In genomic region chr4:46529722-46530121, GRCm38 (mm10) we compare ENCODE assay signal across 29 mouse cellular contexts. TPM values are rescaled to one million over a fixed set of nuclear protein-coding genes. Genes with fewer than 3 reads are reported as not detected.
DNase-seq lines count a peak whose midpoint lies in the region; ATAC-seq lines count a peak whose summit lies in the region.
"Had no signal": no experiment of that assay in that cellular context is flagged by ENCODE, and none has a peak within 500 bp of the region (broad histone marks: within the 10 kb centered on the region; RNA-seq: fewer than 3 reads in every experiment).

No protein-coding gene starts in this region.

- WGBS in midbrain, embryonic 13.5 days, result 44% methylated on average over 7 of the region's 7 CpGs
- WGBS in midbrain, embryonic 10.5 days, result 60% methylated on average over 7 of the region's 7 CpGs
- WGBS in liver, embryonic 11.5 days, result 51% methylated on average over 7 of the region's 7 CpGs
- WGBS in liver, embryonic 16.5 days (ENCODE audit: insufficient replicate concordance), result 65% methylated on average over 7 of the region's 7 CpGs

- H3K9ac ChIP-seq in midbrain, embryonic 13.5 days (replicated peaks), result no peak overlapping the region
- H3K9ac ChIP-seq in liver, embryonic 11.5 days (ENCODE audit: low read depth, low read length), result no peak overlapping the region
- H3K9ac ChIP-seq in liver, embryonic 16.5 days (ENCODE audit: low read depth, low read length), result no peak overlapping the region
- H3K9ac ChIP-seq: embryonic facial prominence, embryonic 13.5 days; forebrain, embryonic 15.5 days; heart, embryonic 12.5 days; hindbrain, embryonic 13.5 days; stomach, embryonic 15.5 days had no signal

- no peaks in the 10 kb centered on the region for H3K9me3 ChIP-seq in midbrain, embryonic 13.5 days
- H3K9me3 ChIP-seq in midbrain, embryonic 10.5 days (replicated peaks), result no peaks in the 10 kb centered on the region
- no peaks in the 10 kb centered on the region for H3K9me3 ChIP-seq in liver, embryonic 11.5 days (ENCODE audit: control insufficient read depth, low read length)
- no peaks in the 10 kb centered on the region for H3K9me3 ChIP-seq in liver, embryonic 16.5 days (replicated peaks; ENCODE audit: control insufficient read depth, low read length)
- H3K9me3 ChIP-seq: embryonic facial prominence, embryonic 13.5 days; forebrain, embryonic 10.5 days; forebrain, embryonic 15.5 days; heart, embryonic 12.5 days; hindbrain, embryonic 13.5 days; megakaryocyte, embryonic 14.5 days; stomach, embryonic 15.5 days had no signal

- H3K27ac ChIP-seq in midbrain, embryonic 13.5 days, result no peak overlapping the region
- H3K27ac ChIP-seq in midbrain, embryonic 10.5 days (replicated peaks), result no peak overlapping the region
- peak overlapping the region; percentile 67 for H3K27ac ChIP-seq in liver, embryonic 11.5 days (ENCODE audit: low read depth, low read length)
- H3K27ac ChIP-seq in liver, embryonic 16.5 days (ENCODE audit: low read length), result peak overlapping the region; percentile 59
- H3K27ac ChIP-seq: embryonic facial prominence, embryonic 13.5 days; forebrain, embryonic 10.5 days; forebrain, embryonic 15.5 days; hindbrain, embryonic 13.5 days; stomach, embryonic 15.5 days had no signal

- peaks cover 10% of the 10 kb centered on the region; the same call in 1 of the 2 replicates for H3K4me1 ChIP-seq in midbrain, embryonic 13.5 days (replicated peaks)
- H3K4me1 ChIP-seq in midbrain, embryonic 10.5 days, result peaks cover 17% of the 10 kb centered on the region
- peaks cover 30% of the 10 kb centered on the region for H3K4me1 ChIP-seq in liver, embryonic 11.5 days (replicated peaks; ENCODE audit: control insufficient read depth, insufficient read depth, low read length)
- H3K4me1 ChIP-seq in liver, embryonic 16.5 days (ENCODE audit: control insufficient read depth, low read depth, low read length), result peaks cover 38% of the 10 kb centered on the region

- DNase-seq in midbrain, embryonic 10.5 days (ENCODE audit: low spot score), result no peak
- no peak for DNase-seq in liver, embryonic 11.5 days (ENCODE audit: low spot score)
- DNase-seq in cerebellum, adult 8-10 months, result no peak
- DNase-seq in layer of hippocampus, adult 8-10 months (ENCODE audit: low spot score in 2 of 2), result no peak
- DNase-seq in left cerebral cortex, postnatal 14 days (ENCODE audit: low spot score in 2 of 2), result no peak
- DNase-seq: adrenal gland, postnatal 25 days; cerebellum, adult 11-12 months; cerebellum, postnatal 25 days; gastrocnemius, postnatal 25 days; heart, adult 18-20 months; heart, postnatal 4 days; kidney, adult 2 months; kidney, postnatal 36 days; lung, adult 18-20 months; midbrain, embryonic 14.5 days; retina, postnatal 1 day; right cerebral cortex, postnatal 14 days; thymus, adult 18-20 months; thymus, postnatal 25 days had no signal

- H3K27me3 ChIP-seq in midbrain, embryonic 13.5 days, result peaks cover 31% of the 10 kb centered on the region
- peaks cover 51% of the 10 kb centered on the region for H3K27me3 ChIP-seq in midbrain, embryonic 10.5 days (ENCODE audit: low read depth, poor library complexity, severe bottlenecking)
- peaks cover 11% of the 10 kb centered on the region for H3K27me3 ChIP-seq in liver, embryonic 11.5 days (replicated peaks; ENCODE audit: control insufficient read depth, insufficient read depth, low read length)
- H3K27me3 ChIP-seq in liver, embryonic 16.5 days (ENCODE audit: control insufficient read depth, insufficient read depth, low read depth, low read length), result peaks cover 10% of the 10 kb centered on the region

- 0 out of 2 replicates have a peak, but pooled peaks have one; percentile 20 for ATAC-seq in midbrain, embryonic 13.5 days
- ATAC-seq in liver, embryonic 11.5 days (replicated peaks; ENCODE audit: low FRiP score), result no peak
- peak; percentile 50 for ATAC-seq in liver, embryonic 16.5 days (ENCODE audit: low read depth)
- ATAC-seq: forebrain, embryonic 15.5 days; lung, postnatal 0 days had no signal

- H3K36me3 ChIP-seq in midbrain, embryonic 13.5 days, result no peaks in the 10 kb centered on the region
- H3K36me3 ChIP-seq in midbrain, embryonic 10.5 days, result no peaks in the 10 kb centered on the region
- no peaks in the 10 kb centered on the region for H3K36me3 ChIP-seq in liver, embryonic 11.5 days (ENCODE audit: control insufficient read depth, insufficient read depth, low read length)
- no peaks in the 10 kb centered on the region for H3K36me3 ChIP-seq in liver, embryonic 16.5 days (ENCODE audit: control insufficient read depth, insufficient read depth)
- H3K36me3 ChIP-seq: embryonic facial prominence, embryonic 13.5 days; forebrain, embryonic 10.5 days; forebrain, embryonic 15.5 days; heart, embryonic 12.5 days; hindbrain, embryonic 13.5 days; stomach, embryonic 15.5 days had no signal

- no peak overlapping the region for H3K4me3 ChIP-seq in midbrain, embryonic 13.5 days (replicated peaks)
- H3K4me3 ChIP-seq in midbrain, embryonic 10.5 days, result no peak overlapping the region
- H3K4me3 ChIP-seq in liver, embryonic 11.5 days (ENCODE audit: low read depth, low read length), result no peak overlapping the region
- H3K4me3 ChIP-seq in liver, embryonic 16.5 days (ENCODE audit: low read depth, low read length), result no peak overlapping the region
- H3K4me3 ChIP-seq: embryonic facial prominence, embryonic 13.5 days; forebrain, embryonic 10.5 days; forebrain, embryonic 15.5 days; heart, embryonic 12.5 days; hindbrain, embryonic 13.5 days; megakaryocyte, embryonic 14.5 days; stomach, embryonic 15.5 days had no signal

- intact Hi-C loops in left cerebral cortex, postnatal 14 days (cut with DNase I), result no loop called here

- H3K4me2 ChIP-seq in midbrain, embryonic 13.5 days (replicated peaks), result no peak overlapping the region
- peak overlapping the region; percentile 38 for H3K4me2 ChIP-seq in liver, embryonic 11.5 days
- H3K4me2 ChIP-seq in liver, embryonic 16.5 days (ENCODE audit: low read depth, low read length), result no peak overlapping the region
- H3K4me2 ChIP-seq: embryonic facial prominence, embryonic 13.5 days; forebrain, embryonic 15.5 days; heart, embryonic 12.5 days; hindbrain, embryonic 13.5 days; stomach, embryonic 15.5 days had no signal

RNA-seq across cellular contexts. Expression of gene Trim14, which starts 6.2 kb away (rescaled TPM):
- polyA plus RNA-seq in midbrain, embryonic 13.5 days (2015; fragmentation: Nextera tagmentation; extraction: Ambion mirVana), result 0.40 and 0.57 TPM in 2 replicates
- 0.62 and 0.63 TPM in 2 replicates for polyA plus RNA-seq in midbrain, embryonic 10.5 days (2016; fragmentation: Nextera tagmentation; extraction: Ambion mirVana)
- 13.9 and 15.6 TPM in 2 replicates for polyA plus RNA-seq in liver, embryonic 11.5 days (2014; fragmentation: Nextera tagmentation; extraction: Ambion mirVana)
- polyA plus RNA-seq in liver, embryonic 16.5 days (2015; fragmentation: Nextera tagmentation; extraction: Ambion mirVana), result 8.2 and 9.0 TPM in 2 replicates
- total RNA-seq in layer of hippocampus, adult 8-10 months (2022), result 1 to 10 TPM in 3 of 4 experiments, under 1 TPM in 1; 0.89 to 2.3 (median 1.8) TPM
- total RNA-seq in left cerebral cortex, postnatal 14 days (2021), result 1 to 10 TPM in 1 of 2 experiments, under 1 TPM in 1; 0.47 to 1.5 TPM

RNA-seq across cellular contexts. Expression of gene Nans, which starts 40.7 kb away (rescaled TPM):
- 63.2 and 63.9 TPM in 2 replicates for polyA plus RNA-seq in midbrain, embryonic 13.5 days (2015; fragmentation: Nextera tagmentation; extraction: Ambion mirVana)
- 77.1 and 80.6 TPM in 2 replicates for polyA plus RNA-seq in midbrain, embryonic 10.5 days (2016; fragmentation: Nextera tagmentation; extraction: Ambion mirVana)
- polyA plus RNA-seq in liver, embryonic 11.5 days (2014; fragmentation: Nextera tagmentation; extraction: Ambion mirVana), result 108 and 109 TPM in 2 replicates
- 40.5 and 48.3 TPM in 2 replicates for polyA plus RNA-seq in liver, embryonic 16.5 days (2015; fragmentation: Nextera tagmentation; extraction: Ambion mirVana)
- 10 to 100 TPM; 15.5 to 19.7 (median 16.6) TPM for total RNA-seq in layer of hippocampus, adult 8-10 months (2022)
- total RNA-seq in left cerebral cortex, postnatal 14 days (2021), result 10 to 100 TPM; 20.8 to 24.5 TPM

Comparison
In these comparisons a context has a peak if more than half of its experiments do, and no peak if none do; other contexts are left out.
1. H3K27ac ChIP-seq: peak in liver, embryonic 11.5 days (single experiment) and liver, embryonic 16.5 days (single experiment); none in midbrain, embryonic 13.5 days (single experiment) and midbrain, embryonic 10.5 days (single experiment).